Mouse (Mus musculus) G1E (cell line): ENCODE measurements at regions not wholly inside any gene's neighbourhood (a gene's known extent, or its start where the extent isn't known, plus 50 kb on each side); places are given as distances from the start of the nearest gene placed in this dataset.

ENCODE experiments used
- ATAC-seq: 2 replicates; pipeline ENCODE4 v1.8.0; 2016; ENCODE audit warnings: mild to moderate bottlenecking; ENCODE audit not compliant: insufficient number of reproducible peaks, poor library complexity, low FRiP score, severe bottlenecking; ENCODE audit errors: extremely low read depth
- DNase-seq: peaks from one replicate; pipeline ENCODE4 v3.0.0; 2012; ENCODE audit warnings: low spot score
- H3K27me3 ChIP-seq: 2 replicates; pipeline ENCODE4 v1.6.1; 2012; ENCODE audit warnings: mild to moderate bottlenecking, low read length, inconsistent platforms; ENCODE audit not compliant: insufficient read depth
- H3K36me3 ChIP-seq: replicated peaks from 2 replicates; pipeline ENCODE3; 2012; ENCODE audit warnings: mild to moderate bottlenecking, inconsistent platforms
- H3K4me1 ChIP-seq: 2 replicates; pipeline ENCODE4 v1.6.1; 2012; ENCODE audit warnings: low read depth, low read length, inconsistent platforms, mixed read lengths; ENCODE audit not compliant: insufficient read depth
- H3K4me3 ChIP-seq: 2 replicates; pipeline ENCODE4 v1.5.1; 2012; ENCODE audit warnings: low read depth, mild to moderate bottlenecking, inconsistent platforms, low read length, moderate library complexity, mixed read lengths
- H3K9me3 ChIP-seq: replicated peaks from 2 replicates; pipeline ENCODE4 v1.6.1; 2012; ENCODE audit warnings: inconsistent platforms
- CTCF ChIP-seq: IDR thresholded peaks from 2 replicates; pipeline ENCODE4 v1.5.1; 2012; ENCODE audit warnings: low read depth, low read length, inconsistent platforms, mixed read lengths
- GATA1 ChIP-seq: IDR thresholded peaks from 2 replicates; pipeline ENCODE4 v1.6.1; 2012; ENCODE audit warnings: borderline replicate concordance, low read length, inconsistent platforms, mixed read lengths
- GATA2 ChIP-seq: IDR thresholded peaks from 2 replicates; pipeline ENCODE4 v1.6.1; 2012; ENCODE audit warnings: low read depth, low read length, inconsistent platforms, borderline replicate concordance
- POLR2AphosphoS5 ChIP-seq: IDR thresholded peaks from 2 replicates; pipeline ENCODE4 v1.6.1; 2012; ENCODE audit warnings: low read depth, low read length, inconsistent platforms; ENCODE audit not compliant: insufficient replicate concordance
- TAL1 ChIP-seq: conservative IDR thresholded peaks from 2 replicates; pipeline ENCODE4 v1.6.1; 2012; ENCODE audit warnings: low read depth, low read length, inconsistent platforms, mixed read lengths

GRCm38 (mm10) chr5:45097941-45098340, 298.5 kb upstream of the Ldb2 start:
- DNase-seq (no peak), ATAC-seq (no peak)
- Histone ChIP-seq H3K9me3 (no peaks in the 10 kb centered on the region), H3K36me3 (no peaks in the 10 kb centered on the region), H3K4me1 (no peaks in the 10 kb centered on the region), H3K4me3 (no peak overlapping the region), H3K27me3 (peaks cover 2% of the 10 kb centered on the region; the same call in 1 of the 2 replicates)
- no peak for TF ChIP-seq GATA2
- TF ChIP-seq TAL1 = no peak
- TF ChIP-seq POLR2AphosphoS5 = no peak
- no peak for TF ChIP-seq GATA1
- no peak for TF ChIP-seq CTCF

GRCm38 (mm10) chr5:45084741-45085140, 285.3 kb upstream of the Ldb2 start:
- Histone ChIP-seq H3K4me1 (no peaks in the 10 kb centered on the region), H3K27me3 (no peaks in the 10 kb centered on the region), H3K9me3 (no peaks in the 10 kb centered on the region), H3K36me3 (no peaks in the 10 kb centered on the region), H3K4me3 (no peak overlapping the region)
- TF ChIP-seq CTCF (no peak), GATA1 (no peak), GATA2 (no peak), TAL1 (no peak), POLR2AphosphoS5 (no peak)
- DNase-seq = no peak
- no peak for ATAC-seq

GRCm38 (mm10) chr5:45082601-45083000, 283.1 kb upstream of the Ldb2 start:
- no peaks in the 10 kb centered on the region for H3K36me3 ChIP-seq
- H3K27me3 ChIP-seq = no peaks in the 10 kb centered on the region
- no peaks in the 10 kb centered on the region for H3K4me1 ChIP-seq
- H3K4me3 ChIP-seq = no peak overlapping the region
- DNase-seq (no peak), ATAC-seq (no peak)
- no peaks in the 10 kb centered on the region for H3K9me3 ChIP-seq
- no peak for TF ChIP-seq TAL1
- TF ChIP-seq GATA1 = no peak
- TF ChIP-seq CTCF = no peak
- no peak for TF ChIP-seq POLR2AphosphoS5
- no peak for TF ChIP-seq GATA2

GRCm38 (mm10) chr5:45076347-45076890, 276.9 kb upstream of the Ldb2 start:
- H3K4me3 ChIP-seq = no peak overlapping the region
- DNase-seq = no peak
- no peak for ATAC-seq

GRCm38 (mm10) chr5:45075195-45075594, 275.7 kb upstream of the Ldb2 start:
- no peak overlapping the region for H3K4me3 ChIP-seq
- TF ChIP-seq TAL1 (no peak), CTCF (no peak), POLR2AphosphoS5 (no peak), GATA1 (no peak), GATA2 (no peak)
- H3K9me3 ChIP-seq = no peaks in the 10 kb centered on the region
- H3K36me3 ChIP-seq = no peaks in the 10 kb centered on the region
- no peaks in the 10 kb centered on the region for H3K27me3 ChIP-seq
- ATAC-seq = no peak
- no peaks in the 10 kb centered on the region for H3K4me1 ChIP-seq
- no peak for DNase-seq

More at GRCm38 (mm10) chr5:45076347-45076890, 276.9 kb upstream of the Ldb2 start:
- H3K9me3 ChIP-seq = no peaks in the 10 kb centered on the region
- H3K36me3 ChIP-seq = no peaks in the 10 kb centered on the region
- no peaks in the 10 kb centered on the region for H3K27me3 ChIP-seq
- H3K4me1 ChIP-seq = no peaks in the 10 kb centered on the region
- no peak for TF ChIP-seq CTCF

GRCm38 (mm10) chr5:45072529-45072928, 273.0 kb upstream of the Ldb2 start:
- H3K4me3 ChIP-seq = no peak overlapping the region
- ATAC-seq = no peak
- no peak for DNase-seq
- no peaks in the 10 kb centered on the region for H3K9me3 ChIP-seq
- no peaks in the 10 kb centered on the region for H3K27me3 ChIP-seq
- no peak for TF ChIP-seq GATA2
- TF ChIP-seq POLR2AphosphoS5 = no peak
- TF ChIP-seq GATA1 = no peak
- TF ChIP-seq CTCF = no peak
- TF ChIP-seq TAL1 = no peak
- no peaks in the 10 kb centered on the region for H3K36me3 ChIP-seq
- H3K4me1 ChIP-seq = no peaks in the 10 kb centered on the region
